ENCODE assay signal across 9 mouse cellular contexts in the genomic region with DNA sequence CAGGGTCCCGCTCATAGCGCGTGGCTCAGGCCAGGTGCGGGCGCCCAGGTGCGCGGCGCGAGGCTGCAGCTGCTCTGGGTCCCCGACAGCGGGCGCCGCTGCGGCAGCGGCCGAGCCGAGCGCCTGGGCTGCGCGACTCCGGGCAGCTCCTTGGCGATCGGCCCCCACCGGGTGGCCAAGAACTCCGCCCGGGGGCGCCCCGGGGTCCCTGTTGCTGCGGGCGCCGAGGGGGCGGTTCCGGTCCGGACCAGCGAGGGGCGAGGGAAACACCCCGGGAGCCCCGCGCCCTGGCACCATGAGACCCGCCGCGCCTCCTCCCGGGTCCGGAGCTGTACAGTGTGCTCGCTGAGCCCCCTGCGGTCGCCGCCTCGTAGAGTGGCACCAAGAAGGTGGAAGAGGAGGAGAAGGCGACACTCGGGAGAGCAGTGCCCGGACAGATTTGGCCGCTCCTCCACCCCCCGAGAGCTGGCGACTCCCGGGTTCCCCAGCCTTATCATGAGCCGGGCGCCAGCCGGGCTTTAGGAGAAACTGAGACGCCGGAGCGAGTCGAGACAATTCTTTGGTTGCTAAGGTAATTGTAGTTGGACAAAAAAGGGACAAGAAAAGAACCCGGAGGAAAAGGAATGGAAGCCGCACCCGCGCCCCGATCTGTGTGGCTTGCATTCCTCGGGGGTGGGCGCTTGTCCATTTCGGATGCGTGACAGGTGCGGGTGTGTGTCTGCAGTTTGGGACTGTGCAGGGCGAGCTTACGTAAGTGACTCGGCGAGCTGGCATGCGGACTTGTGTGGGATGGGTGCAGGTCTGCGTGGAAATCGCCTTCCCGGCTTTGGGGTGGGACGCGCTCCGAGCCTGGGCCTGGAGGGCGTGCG. TPM values are rescaled to one million over a fixed set of nuclear protein-coding genes. Genes with fewer than 3 reads are reported as not detected.
DNase-seq lines count a peak whose midpoint lies in the region; ATAC-seq and TF ChIP-seq lines count a peak whose summit lies in the region.
"Had no signal": no experiment of that assay in that cellular context is flagged by ENCODE, and none has a peak within 500 bp of the region (broad histone marks: within the 10 kb centered on the region; RNA-seq: fewer than 3 reads in every experiment).

No protein-coding gene starts in this region.

- H3K9ac ChIP-seq in hindbrain, embryonic 16.5 days (ENCODE audit: low read depth, low read length) = peak overlapping the region; percentile 78
- peak overlapping the region; percentile 34; the same call in 1 of the 2 replicates for H3K9ac ChIP-seq in lung, postnatal 0 days (replicated peaks; ENCODE audit: low read depth)

- POLR2A ChIA-PET in Patski (lab: Charles Lee) = no interaction called here

- H3K9me3 ChIP-seq in hindbrain, embryonic 16.5 days (ENCODE audit: control insufficient read depth, low read length) = no peaks in the 10 kb centered on the region
- H3K9me3 ChIP-seq in lung, postnatal 0 days (ENCODE audit: low read length) = no peaks in the 10 kb centered on the region

- TF ChIP-seq CTCF in Patski (IDR thresholded peaks at IDR 0.05) = peak; percentile 95
- TF ChIP-seq CTCF in lung, postnatal 0 days (IDR thresholded peaks at IDR 0.05) = peak; percentile 49

- peaks cover 7% of the 10 kb centered on the region for H3K27me3 ChIP-seq in Patski
- H3K27me3 ChIP-seq in hindbrain, embryonic 16.5 days (replicated peaks; ENCODE audit: control insufficient read depth, insufficient read depth, low read length) = peaks cover 3% of the 10 kb centered on the region; the same call in 1 of the 2 replicates
- peaks cover 18% of the 10 kb centered on the region; the same call in 1 of the 2 replicates for H3K27me3 ChIP-seq in lung, postnatal 0 days (replicated peaks; ENCODE audit: insufficient read depth, low read length)

- peaks cover 13% of the 10 kb centered on the region for H3K4me1 ChIP-seq in hindbrain, embryonic 16.5 days (ENCODE audit: control insufficient read depth, insufficient read depth, low read depth, low read length)
- H3K4me1 ChIP-seq in lung, postnatal 0 days (ENCODE audit: insufficient read depth, low read depth, low read length) = peaks cover 7% of the 10 kb centered on the region; the same call in 1 of the 2 replicates

- ATAC-seq in Patski = peak; percentile 87
- peak; percentile 92 for ATAC-seq in hindbrain, embryonic 16.5 days
- ATAC-seq in lung, postnatal 0 days = peak; percentile 70
- ATAC-seq in megakaryocyte progenitor cell, adult 5-6 weeks (replicated peaks; ENCODE audit: poor library complexity) = no peak

- CTCF ChIA-PET in Patski (lab: Charles Lee) = interaction anchor here (1.5 to 1.8 kb wide), 2 partner anchors 12 to 34 kb away, joined by 4 read pairs; no protein-coding TSS in a partner anchor

- WGBS in hindbrain, embryonic 16.5 days = 1% methylated on average over 82 of the region's 86 CpGs
- 1% methylated on average over 85 of the region's 86 CpGs for WGBS in lung, postnatal 0 days

- no peak for TF ChIP-seq EP300 in lung, postnatal 0 days (IDR thresholded peaks at IDR 0.05)

- H3K36me3 ChIP-seq in hindbrain, embryonic 16.5 days (ENCODE audit: control insufficient read depth, insufficient read depth, low read length) = no peaks in the 10 kb centered on the region
- H3K36me3 ChIP-seq in lung, postnatal 0 days (ENCODE audit: insufficient read depth, low read length) = no peaks in the 10 kb centered on the region

- in situ Hi-C loops in Patski (cut with MboI; ENCODE audit: low pct_unique_long_range_greater_than_20kb) = loop anchor here (10.0 kb wide), 1 partner anchor 328 kb away; no protein-coding TSS in a partner anchor

- H3K27ac ChIP-seq in hindbrain, embryonic 16.5 days (ENCODE audit: low read depth, low read length) = no peak overlapping the region; the same call in 1 of the 2 replicates
- no peak overlapping the region for H3K27ac ChIP-seq in lung, postnatal 0 days (ENCODE audit: low read length)

- peak overlapping the region; percentile 97 for H3K4me2 ChIP-seq in hindbrain, embryonic 16.5 days (ENCODE audit: low read length)
- H3K4me2 ChIP-seq in lung, postnatal 0 days (replicated peaks; ENCODE audit: low read depth, low read length) = peak overlapping the region; percentile 91

- peak overlapping the region; percentile 67 for H3K4me3 ChIP-seq in hindbrain, embryonic 16.5 days (ENCODE audit: low read length)
- H3K4me3 ChIP-seq in lung, postnatal 0 days (ENCODE audit: low read depth, low read length) = peak overlapping the region; percentile 43

- no peak for DNase-seq in Patski (ENCODE audit: low read depth, low spot score)
- peak; percentile 56 to 63 for DNase-seq in cerebellum, postnatal 10 days
- peak; percentile 27 to 36 for DNase-seq in frontal cortex, postnatal 25 days (ENCODE audit: low spot score in 2 of 2)
- DNase-seq in left cerebral cortex, adult 18-20 months (ENCODE audit: low spot score in 2 of 2) = peak; percentile 61 to 72
- DNase-seq in lung, postnatal 0 days (ENCODE audit: low spot score) = peak; percentile 50
- peak; percentile 62 for DNase-seq in right cerebral cortex, postnatal 10 days (ENCODE audit: low spot score in 2 of 2)

RNA-seq across cellular contexts. Expression of a gene that starts 29.0 kb away (rescaled TPM):
- 1.9 TPM for polyA plus RNA-seq in Patski (2021)
- 9.1 and 10.1 TPM in 2 replicates for polyA plus RNA-seq in hindbrain, embryonic 16.5 days (2015; fragmentation: Nextera tagmentation; extraction: Ambion mirVana)
- 10 to 100 TPM; 63.9 to 70.1 TPM for total RNA-seq in left cerebral cortex, adult 18-20 months (2021)
- polyA plus RNA-seq in lung, postnatal 0 days (2015; fragmentation: Nextera tagmentation; extraction: Ambion mirVana) = 2.6 and 4.8 TPM in 2 replicates
- total RNA-seq in megakaryocyte progenitor cell, adult 5-6 weeks (2015) = not detected in 2 replicates
- total RNA-seq in megakaryocyte progenitor cell, adult 5-6 weeks (2017) = not detected in 2 replicates
- total RNA-seq: neutrophil, adult 5-6 weeks had no signal
